19 mouse cellular contexts compared by ENCODE assay signal in genomic region chr10:53468293-53468545, GRCm38 (mm10).
"Had no signal": no experiment of that assay in that cellular context is flagged by ENCODE, and none has a peak within 500 bp of the region (broad histone marks: within the 10 kb centered on the region; RNA-seq: fewer than 3 reads in every experiment).

No protein-coding gene starts in this region.

- H3K27me3 ChIP-seq: limb, embryonic 12.5 days; limb, embryonic 15.5 days; neural tube, embryonic 12.5 days; neural tube, embryonic 15.5 days had no signal

- H3K36me3 ChIP-seq: limb, embryonic 12.5 days; limb, embryonic 15.5 days; neural tube, embryonic 12.5 days; neural tube, embryonic 15.5 days had no signal

- H3K4me3 ChIP-seq: limb, embryonic 12.5 days; limb, embryonic 15.5 days; neural tube, embryonic 12.5 days; neural tube, embryonic 15.5 days had no signal

- DNase-seq: kidney, adult 18-20 months; kidney, adult 9 months; kidney, postnatal 14 days; kidney, postnatal 4 days; left cerebral cortex, postnatal 4 days; liver, postnatal 0 days; midbrain, embryonic 14.5 days; right cerebral cortex, adult 18-20 months; right cerebral cortex, postnatal 14 days; right cerebral cortex, postnatal 4 days; thymus, adult 2 months; thymus, postnatal 14 days; thymus, postnatal 4 days had no signal

- H3K27ac ChIP-seq: limb, embryonic 12.5 days; limb, embryonic 15.5 days; liver, embryonic 14.5 days; neural tube, embryonic 12.5 days; neural tube, embryonic 15.5 days; stomach, postnatal 0 days had no signal

- H3K9ac ChIP-seq: limb, embryonic 12.5 days; limb, embryonic 15.5 days; liver, embryonic 14.5 days; liver, postnatal 0 days; neural tube, embryonic 12.5 days; neural tube, embryonic 15.5 days had no signal

- H3K4me1 ChIP-seq: limb, embryonic 15.5 days had no signal
